Mouse (Mus musculus): ENCODE measurements around the gene Gm19935. TPM values are rescaled to one million over a fixed set of nuclear protein-coding genes. Genes with fewer than 3 reads are reported as not detected.

Gm19935 gene
- polyA plus RNA-seq (2015; fragmentation: Nextera tagmentation; extraction: Ambion mirVana) = 0.12 TPM in 1 of 2 replicates, not detected in the other

- H3K4me2 ChIP-seq (ENCODE audit: low read length) = no peak within 1 kb of the TSS
- 76% methylated on average over 2 of the region's 2 CpGs for WGBS
- no peaks in the 10 kb centered on the region for H3K27me3 ChIP-seq (ENCODE audit: insufficient read depth, low read length)
- H3K9ac ChIP-seq (ENCODE audit: low read depth, low read length) = no peak within 1 kb of the TSS
- ATAC-seq (replicated peaks; ENCODE audit: low FRiP score, low read depth) (no peak), DNase-seq (ENCODE audit: low spot score) (no peak)
- H3K4me3 ChIP-seq (replicated peaks; ENCODE audit: low read depth, low read length) = no peak within 1 kb of the TSS
- no peaks in the 10 kb centered on the region for H3K9me3 ChIP-seq (replicated peaks; ENCODE audit: low read length)
- no peaks in the 10 kb centered on the region; the same call in 1 of the 2 replicates for H3K4me1 ChIP-seq (replicated peaks; ENCODE audit: insufficient read depth, low read length)
- no peaks in the 10 kb centered on the region for H3K36me3 ChIP-seq (ENCODE audit: insufficient read depth, low read length)
- TF ChIP-seq CTCF (IDR thresholded peaks at IDR 0.05; ENCODE audit: low read depth) = no peak
- no peak within 1 kb of the TSS for H3K27ac ChIP-seq
Observed at GRCm38 (mm10) chr8:90817293-90817692, at the start of gene Gm19935. TSS of gene Gm19935 (minus strand) at chr8:90817393.

GRCm38 (mm10) chr8:90862038-90862437 is 44.8 kb upstream of the Gm19935 start:
- Histone ChIP-seq H3K27me3 (ENCODE audit: insufficient read depth, low read length) (no peaks in the 10 kb centered on the region), H3K9ac (ENCODE audit: low read depth, low read length) (no peak overlapping the region), H3K4me1 (replicated peaks; ENCODE audit: insufficient read depth, low read length) (peaks cover 11% of the 10 kb centered on the region; the same call in 1 of the 2 replicates), H3K36me3 (ENCODE audit: insufficient read depth, low read length) (no peaks in the 10 kb centered on the region), H3K9me3 (replicated peaks; ENCODE audit: low read length) (no peaks in the 10 kb centered on the region), H3K27ac (peak overlapping the region; percentile 47), H3K4me2 (ENCODE audit: low read length) (no peak overlapping the region), H3K4me3 (replicated peaks; ENCODE audit: low read depth, low read length) (no peak overlapping the region)
- TF ChIP-seq CTCF (IDR thresholded peaks at IDR 0.05; ENCODE audit: low read depth) = no peak
- WGBS = 20% methylated on average over 9 of the region's 9 CpGs
- no peak; the same call in 1 of the 2 replicates for ATAC-seq (replicated peaks; ENCODE audit: low FRiP score, low read depth)
- peak; percentile 85 for DNase-seq (ENCODE audit: low spot score)

- H3K27me3 ChIP-seq (ENCODE audit: insufficient read depth, low read length) = no peaks in the 10 kb centered on the region
- DNase-seq (ENCODE audit: low spot score) (peak; percentile 16), ATAC-seq (replicated peaks; ENCODE audit: low FRiP score, low read depth) (peak; percentile 29; the same call in 1 of the 2 replicates)
- H3K27ac ChIP-seq = peak overlapping the region; percentile 47; the same call in 1 of the 2 replicates
- no peaks in the 10 kb centered on the region for H3K9me3 ChIP-seq (replicated peaks; ENCODE audit: low read length)
- H3K4me3 ChIP-seq (replicated peaks; ENCODE audit: low read depth, low read length) = no peak overlapping the region
- WGBS = 16% methylated on average over 9 of the region's 9 CpGs
- no peak overlapping the region for H3K4me2 ChIP-seq (ENCODE audit: low read length)
- peaks cover 11% of the 10 kb centered on the region; the same call in 1 of the 2 replicates for H3K4me1 ChIP-seq (replicated peaks; ENCODE audit: insufficient read depth, low read length)
- no peak for TF ChIP-seq CTCF (IDR thresholded peaks at IDR 0.05; ENCODE audit: low read depth)
- no peak overlapping the region for H3K9ac ChIP-seq (ENCODE audit: low read depth, low read length)
- H3K36me3 ChIP-seq (ENCODE audit: insufficient read depth, low read length) = no peaks in the 10 kb centered on the region
Observed at GRCm38 (mm10) chr8:90861266-90861944, 44.2 kb upstream of the Gm19935 start.

- Histone ChIP-seq H3K9me3 (replicated peaks; ENCODE audit: low read length) (no peaks in the 10 kb centered on the region), H3K9ac (ENCODE audit: low read depth, low read length) (no peak overlapping the region), H3K4me2 (ENCODE audit: low read length) (no peak overlapping the region), H3K27ac (no peak overlapping the region), H3K4me1 (replicated peaks; ENCODE audit: insufficient read depth, low read length) (peaks cover 20% of the 10 kb centered on the region), H3K4me3 (replicated peaks; ENCODE audit: low read depth, low read length) (no peak overlapping the region), H3K27me3 (ENCODE audit: insufficient read depth, low read length) (no peaks in the 10 kb centered on the region), H3K36me3 (ENCODE audit: insufficient read depth, low read length) (no peaks in the 10 kb centered on the region)
- TF ChIP-seq CTCF (IDR thresholded peaks at IDR 0.05; ENCODE audit: low read depth) = no peak
- DNase-seq (ENCODE audit: low spot score) = no peak
- WGBS = 93% methylated on average over 2 of the region's 2 CpGs
- no peak for ATAC-seq (replicated peaks; ENCODE audit: low FRiP score, low read depth)
Observed at GRCm38 (mm10) chr8:90858071-90858470, 40.9 kb upstream of the Gm19935 start.

- H3K9ac ChIP-seq (ENCODE audit: low read depth, low read length) = no peak overlapping the region
- H3K4me1 ChIP-seq (replicated peaks; ENCODE audit: insufficient read depth, low read length) = peaks cover 17% of the 10 kb centered on the region
- H3K4me3 ChIP-seq (replicated peaks; ENCODE audit: low read depth, low read length) = no peak overlapping the region
- 58% methylated on average over 1 of the region's 1 CpGs for WGBS
- no peaks in the 10 kb centered on the region for H3K36me3 ChIP-seq (ENCODE audit: insufficient read depth, low read length)
- H3K4me2 ChIP-seq (ENCODE audit: low read length) = no peak overlapping the region
- DNase-seq (ENCODE audit: low spot score) = no peak
- no peak for ATAC-seq (replicated peaks; ENCODE audit: low FRiP score, low read depth)
- no peak overlapping the region for H3K27ac ChIP-seq
- no peaks in the 10 kb centered on the region for H3K27me3 ChIP-seq (ENCODE audit: insufficient read depth, low read length)
- TF ChIP-seq CTCF (IDR thresholded peaks at IDR 0.05; ENCODE audit: low read depth) = no peak
- no peaks in the 10 kb centered on the region for H3K9me3 ChIP-seq (replicated peaks; ENCODE audit: low read length)
Observed at GRCm38 (mm10) chr8:90856952-90857351, 39.8 kb upstream of the Gm19935 start.

- H3K4me1 ChIP-seq (replicated peaks; ENCODE audit: insufficient read depth, low read length) = peaks cover 10% of the 10 kb centered on the region
- H3K4me2 ChIP-seq (ENCODE audit: low read length) = no peak overlapping the region
- H3K4me3 ChIP-seq (replicated peaks; ENCODE audit: low read depth, low read length) = no peak overlapping the region
- no peak for TF ChIP-seq CTCF (IDR thresholded peaks at IDR 0.05; ENCODE audit: low read depth)
- no peaks in the 10 kb centered on the region for H3K9me3 ChIP-seq (replicated peaks; ENCODE audit: low read length)
- no peak overlapping the region for H3K9ac ChIP-seq (ENCODE audit: low read depth, low read length)
- no peak overlapping the region for H3K27ac ChIP-seq
- H3K27me3 ChIP-seq (ENCODE audit: insufficient read depth, low read length) = no peaks in the 10 kb centered on the region
- ATAC-seq (replicated peaks; ENCODE audit: low FRiP score, low read depth) = no peak
- DNase-seq (ENCODE audit: low spot score) = no peak
- 89% methylated on average over 3 of the region's 3 CpGs for WGBS
- H3K36me3 ChIP-seq (ENCODE audit: insufficient read depth, low read length) = no peaks in the 10 kb centered on the region
Observed at GRCm38 (mm10) chr8:90856171-90856570, 39.0 kb upstream of the Gm19935 start.
